Mouse (Mus musculus) heart, embryonic 16.5 days (tissue): ENCODE measurements around the gene Gna11. TPM values are rescaled to one million over a fixed set of nuclear protein-coding genes. Genes with fewer than 3 reads are reported as not detected.

Source experiments
- microRNA-seq: library from miRNA; unstranded; fragments of <30 nt; microRNA quantifications from one replicate; pipeline ENCODE4, GENCODE M21; 2017
- polyA plus RNA-seq: library from polyadenylated mRNA; unstranded; fragments of >200 nt; fragmentation: Nextera tagmentation; extraction: Ambion mirVana; gene quantifications from 2 replicates; pipeline ENCODE4 v1.2.1, GENCODE M21; 2015

Gna11 gene
- polyA plus RNA-seq, 1 experiment from 2014 or later = 57.4 TPM

Small RNA genes lying within 50 kb of the gene (microRNA-seq; reads per million reads assigned to microRNA genes)
- not detected for gene Gm25595

Other genes starting within 250 kb of the Gna11 start
- gene Cactin, start 224.1 kb downstream of the Gna11 start, polyA plus RNA-seq = 28.1 and 29.6 TPM in 2 replicates
- gene Tbxa2r, start 216.5 kb downstream of the Gna11 start, polyA plus RNA-seq = 15.2 and 16.3 TPM in 2 replicates
- 0.08 and 0.11 TPM in 2 replicates for gene Gipc3, start 201.9 kb downstream of the Gna11 start, polyA plus RNA-seq
- gene Hmg20b, start 194.7 kb downstream of the Gna11 start, polyA plus RNA-seq = 86.5 and 86.8 TPM in 2 replicates
- gene Mfsd12, start 187.7 kb downstream of the Gna11 start, polyA plus RNA-seq = 16.5 and 17.6 TPM in 2 replicates
- 1.8 and 1.9 TPM in 2 replicates for gene 4930404N11Rik, start 179.4 kb downstream of the Gna11 start, polyA plus RNA-seq
- gene Fzr1, start 166.7 kb downstream of the Gna11 start, polyA plus RNA-seq = 74.6 and 82.8 TPM in 2 replicates
- gene Dohh, start 160.8 kb downstream of the Gna11 start, polyA plus RNA-seq = 83.4 and 86.2 TPM in 2 replicates
- gene Gm48551, start 160.7 kb downstream of the Gna11 start, polyA plus RNA-seq = 2.1 and 2.6 TPM in 2 replicates
- 0.55 and 0.83 TPM in 2 replicates for gene Gm48552, start 156.2 kb downstream of the Gna11 start, polyA plus RNA-seq
- gene Smim24, start 152.1 kb downstream of the Gna11 start, polyA plus RNA-seq = 5.0 and 9.2 TPM in 2 replicates
- gene Nfic, start 89.6 kb downstream of the Gna11 start, polyA plus RNA-seq = 54.7 and 61.1 TPM in 2 replicates
- 0.24 TPM in 2 replicates for gene Celf5, start 62.5 kb downstream of the Gna11 start, polyA plus RNA-seq
- 55.7 and 59.8 TPM in 2 replicates for gene Ncln, start 48.8 kb downstream of the Gna11 start, polyA plus RNA-seq
- 1.5 and 2.1 TPM in 2 replicates for gene S1pr4, start 45.1 kb downstream of the Gna11 start, polyA plus RNA-seq
- gene Gna15, start 21.0 kb downstream of the Gna11 start, polyA plus RNA-seq = 1.1 and 1.3 TPM in 2 replicates
- gene Aes, start 14.3 kb upstream of the Gna11 start, polyA plus RNA-seq = 529 and 769 TPM in 2 replicates
- gene Tle2, start 29.4 kb upstream of the Gna11 start, polyA plus RNA-seq = 19.5 and 24.5 TPM in 2 replicates
- gene Tle6, start 55.9 kb upstream of the Gna11 start, polyA plus RNA-seq = 29.6 and 31.0 TPM in 2 replicates
- gene BC025920, start 61.1 kb upstream of the Gna11 start, polyA plus RNA-seq = 1.2 TPM in 2 replicates
- gene Sirt6, start 82.6 kb upstream of the Gna11 start, polyA plus RNA-seq = 22.9 and 26.0 TPM in 2 replicates
- 14.6 and 14.8 TPM in 2 replicates for gene Ankrd24, start 83.3 kb upstream of the Gna11 start, polyA plus RNA-seq
- 3.2 and 4.0 TPM in 2 replicates for gene Gm10778, start 103.9 kb upstream of the Gna11 start, polyA plus RNA-seq
- gene Zfp433, start 159.6 kb upstream of the Gna11 start, polyA plus RNA-seq = 10.2 and 11.6 TPM in 2 replicates
- 5.1 and 5.6 TPM in 2 replicates for gene Gm3055, start 226.0 kb upstream of the Gna11 start, polyA plus RNA-seq